Mouse (Mus musculus) layer of hippocampus, adult 9-10 months (tissue): ENCODE measurements around the gene Poldip3.
"Not testable (repeated sequence)": the region's sequence is repeated elsewhere in the genome, so short reads cannot be mapped to it uniquely, and the experiment has no call there.

Source experiments
- DNase-seq: peaks from one replicate; pipeline ENCODE4 v3.0.0; 2022; ENCODE audit warnings: low spot score

Gene Poldip3

DNA sequence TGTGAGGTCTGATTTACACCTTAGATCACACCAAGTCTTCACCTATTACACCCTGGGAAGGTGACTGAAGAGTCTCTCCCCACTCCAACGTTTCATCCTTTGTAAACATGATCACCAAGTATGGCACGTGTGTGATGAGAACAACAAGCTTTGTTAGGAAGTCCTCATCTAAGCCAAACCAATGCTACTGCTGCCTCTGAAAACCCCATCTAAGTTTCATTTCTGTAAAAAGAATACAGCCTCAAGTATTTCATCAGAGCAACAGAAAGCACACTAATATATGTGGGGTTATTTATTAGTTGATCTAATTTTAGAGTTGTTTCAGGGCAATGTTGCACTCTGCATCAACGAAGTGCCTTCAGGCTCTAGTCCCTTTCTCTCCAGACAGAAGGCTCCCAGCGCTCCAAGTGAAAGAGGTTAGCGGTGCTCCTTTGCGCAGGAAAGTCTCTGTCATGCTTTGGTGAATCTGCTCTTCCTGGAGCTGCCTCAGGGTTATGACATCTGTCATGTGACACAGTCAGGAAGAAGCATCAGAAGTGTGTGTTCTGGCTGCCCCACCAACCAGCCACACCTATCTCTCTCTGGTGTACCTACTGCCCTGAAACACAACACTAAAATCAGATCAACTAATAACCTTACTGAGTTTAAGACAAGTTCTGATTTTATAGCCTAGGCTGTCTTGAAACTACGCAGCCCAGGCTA lies 19.5 kb downstream of the Poldip3 start:
- DNase-seq, result no peak

DNA sequence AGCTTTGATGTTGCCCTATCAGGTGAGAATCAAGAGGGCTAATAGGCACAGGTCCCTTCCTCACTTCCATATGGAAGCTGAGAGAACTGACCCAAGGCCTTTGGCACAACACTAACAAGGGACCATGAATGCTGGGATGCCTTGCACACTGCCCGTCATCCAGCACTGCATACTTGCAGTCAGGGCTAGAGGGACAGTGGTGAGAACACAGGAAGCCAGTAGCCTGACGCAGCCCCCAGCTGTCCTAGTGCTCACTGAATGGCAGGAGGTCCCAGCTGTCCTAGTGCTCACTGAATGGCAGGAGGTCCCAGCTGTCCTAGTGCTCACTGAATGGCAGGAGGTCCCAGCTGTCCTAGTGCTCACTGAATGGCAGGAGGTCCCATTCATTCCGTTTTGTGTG lies 22.1 kb downstream of the Poldip3 start:
- not testable (repeated sequence) for DNase-seq

DNA sequence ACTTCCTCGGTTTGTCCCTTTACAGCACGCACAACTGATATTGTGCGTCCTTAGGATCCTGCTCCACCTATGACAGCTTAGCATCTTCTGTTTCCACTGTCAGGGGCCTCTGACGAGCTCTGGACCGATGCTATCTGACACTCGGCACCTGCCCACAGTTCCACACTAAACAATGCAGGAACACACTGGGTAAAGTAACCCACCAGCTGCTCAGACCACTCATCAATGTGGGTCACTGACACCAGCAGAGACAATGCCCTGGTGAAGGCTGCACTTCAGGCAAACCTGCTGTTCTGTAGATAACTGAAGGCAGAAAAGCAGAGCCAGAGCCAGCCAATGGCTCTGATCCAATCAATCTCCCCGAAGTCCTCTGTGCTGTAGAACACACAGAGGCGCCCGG lies 22.6 kb downstream of the Poldip3 start:
- DNase-seq, result no peak

DNA sequence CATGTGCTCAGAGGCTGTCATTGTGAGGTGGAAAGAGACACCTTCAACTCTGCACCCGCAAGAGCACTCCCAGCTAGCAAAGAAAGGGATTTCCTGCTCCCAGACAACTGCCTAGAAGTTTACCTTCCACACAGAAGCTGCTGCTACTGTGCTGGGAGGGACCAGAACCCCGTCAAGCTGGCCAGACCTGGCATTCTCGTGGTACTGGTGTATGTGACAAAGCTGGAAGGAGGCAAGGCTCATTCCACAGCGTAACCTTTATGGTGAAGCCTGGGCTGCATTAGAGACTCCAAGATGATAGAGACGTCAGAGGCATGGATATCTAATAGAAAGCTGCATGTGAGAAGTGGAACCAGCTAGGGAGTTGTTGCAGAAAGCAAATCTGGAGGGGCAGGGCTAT lies 24.6 kb downstream of the Poldip3 start:
- no peak for DNase-seq

GRCm38 (mm10) chr15:83122566-83123145 lies 26.5 kb downstream of the Poldip3 start, which contains the start of gene Rrp7a:
Gene Rrp7a (minus strand): TSS chr15:83122801.
- DNase-seq, result peak; percentile 65

GRCm38 (mm10) chr15:83121709-83122565 lies 27.2 kb downstream of the Poldip3 start:
- no peak for DNase-seq

GRCm38 (mm10) chr15:83118360-83118759 lies 30.8 kb downstream of the Poldip3 start:
- DNase-seq, result no peak

DNA sequence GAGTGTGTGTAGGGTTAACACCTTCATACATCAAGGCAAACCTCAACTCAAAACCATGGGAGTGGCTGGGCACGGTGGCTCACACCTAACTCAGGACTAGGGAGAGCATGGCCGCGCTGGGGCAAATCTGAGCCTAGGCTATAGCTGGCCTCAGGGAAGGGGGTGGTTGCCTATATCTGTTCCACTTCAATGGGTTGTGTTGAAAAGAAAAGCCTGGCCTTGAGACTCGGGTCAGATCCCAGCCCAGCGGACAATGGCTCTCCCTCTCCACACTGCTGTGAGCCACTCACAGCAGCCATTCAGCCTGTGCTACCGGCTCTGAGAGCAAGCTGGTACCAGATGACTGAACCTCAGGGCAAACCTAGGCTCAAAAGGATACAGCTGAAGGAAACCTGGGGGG lies 34.1 kb downstream of the Poldip3 start:
- no peak for DNase-seq

DNA sequence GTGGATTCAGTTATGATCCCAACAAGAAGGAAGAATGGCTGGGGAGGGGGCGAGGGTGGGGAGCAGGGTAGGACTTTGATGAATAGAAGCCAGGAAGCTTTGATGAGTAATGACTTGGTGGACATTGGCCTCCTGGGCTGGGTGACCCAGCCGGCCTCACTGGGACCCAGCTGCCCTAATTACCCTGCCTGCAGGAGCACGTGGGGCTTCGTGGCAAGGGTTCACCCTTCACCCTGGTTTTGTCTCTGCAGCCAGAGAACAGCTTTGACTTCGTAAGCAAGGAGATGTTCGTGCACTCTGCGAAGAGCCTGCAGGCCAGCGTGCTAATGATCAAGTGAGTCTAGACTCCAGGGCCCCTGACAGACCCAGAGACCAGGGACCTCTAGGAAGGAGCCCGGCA lies 35.1 kb downstream of the Poldip3 start:
- no peak for DNase-seq

DNA sequence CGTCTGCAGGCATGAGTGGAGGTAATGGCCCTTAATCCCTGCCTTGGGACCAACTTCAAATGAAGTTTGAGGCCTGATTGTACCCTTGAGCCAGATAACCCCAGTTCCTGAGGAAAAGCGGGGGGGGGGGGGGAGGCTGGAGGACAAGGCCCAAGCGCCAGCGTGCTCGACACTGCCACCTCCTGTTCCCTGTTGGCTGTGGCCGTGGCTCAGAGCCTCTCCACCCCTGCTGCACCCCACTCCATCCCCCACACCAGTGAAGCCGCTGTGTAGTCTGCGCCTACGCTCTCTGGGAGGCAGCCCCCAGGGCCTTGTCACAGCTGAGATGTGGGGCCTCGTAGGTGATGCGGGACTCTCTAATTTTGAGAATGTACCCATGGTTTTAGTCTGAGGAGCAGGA lies 36.3 kb downstream of the Poldip3 start:
- DNase-seq, result no peak

DNA sequence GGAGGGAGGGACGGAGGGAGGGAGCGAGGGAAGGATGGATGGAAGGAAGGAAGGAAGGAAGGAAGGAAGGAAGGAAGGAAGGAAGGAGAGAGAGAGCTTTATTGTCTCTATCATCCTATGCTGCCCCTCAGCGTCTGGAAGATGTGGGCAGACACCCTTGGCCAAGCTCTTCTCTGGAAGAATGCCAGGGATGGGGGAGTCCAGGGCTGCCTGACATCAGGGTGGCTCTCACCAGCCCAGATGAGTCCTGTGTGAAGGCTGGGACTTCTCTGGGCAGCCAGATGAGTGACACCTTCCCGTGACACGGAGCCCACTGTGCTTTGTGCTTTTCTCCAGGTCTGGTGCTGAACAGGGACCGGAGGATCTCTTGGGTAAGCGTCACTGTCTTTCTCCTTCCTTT lies 37.3 kb downstream of the Poldip3 start:
- no peak for DNase-seq

DNA sequence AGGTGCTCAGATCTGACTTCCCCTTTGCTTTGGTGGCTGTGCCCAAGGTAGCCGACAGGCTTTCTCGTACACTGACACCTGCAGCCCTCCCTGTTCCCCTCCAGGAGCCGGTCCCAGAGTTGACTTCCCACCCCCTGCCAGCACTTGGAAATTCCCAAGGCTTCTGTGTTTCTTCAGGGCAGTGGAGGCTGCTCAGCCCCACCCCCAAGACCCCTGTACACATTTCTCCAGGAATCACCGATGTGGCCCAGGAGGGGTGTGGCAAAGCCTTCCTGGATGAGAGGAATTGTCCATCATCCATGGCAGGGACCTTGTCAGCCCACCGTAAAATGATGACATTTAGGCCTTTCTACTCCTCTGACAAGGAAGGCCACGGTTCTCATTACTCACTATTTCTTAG lies 37.9 kb downstream of the Poldip3 start:
- no peak for DNase-seq

DNA sequence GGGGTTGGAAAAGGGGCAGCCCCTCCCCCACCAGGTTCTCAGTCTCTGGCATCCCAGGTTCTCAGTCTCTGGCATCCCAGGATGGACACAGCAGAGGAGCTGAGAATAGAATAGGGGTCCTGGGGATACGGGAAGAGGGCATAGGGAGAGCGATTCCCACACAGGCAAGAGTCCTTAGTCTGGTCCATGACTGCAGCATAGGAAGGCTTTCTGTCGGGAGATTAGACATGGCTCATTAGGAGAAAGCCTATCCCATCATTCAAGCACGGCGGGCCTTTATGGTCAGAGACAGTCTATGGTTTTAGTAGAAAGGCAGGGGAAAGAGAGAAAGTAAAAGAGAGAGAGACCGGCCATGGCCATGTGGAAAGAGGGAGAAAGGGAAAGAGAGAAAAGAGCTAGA lies 41.4 kb downstream of the Poldip3 start:
- no peak for DNase-seq

- DNase-seq, result no peak
These were observed 42.8 kb downstream of the Poldip3 start for GRCm38 (mm10) chr15:83106426-83106825.

DNA sequence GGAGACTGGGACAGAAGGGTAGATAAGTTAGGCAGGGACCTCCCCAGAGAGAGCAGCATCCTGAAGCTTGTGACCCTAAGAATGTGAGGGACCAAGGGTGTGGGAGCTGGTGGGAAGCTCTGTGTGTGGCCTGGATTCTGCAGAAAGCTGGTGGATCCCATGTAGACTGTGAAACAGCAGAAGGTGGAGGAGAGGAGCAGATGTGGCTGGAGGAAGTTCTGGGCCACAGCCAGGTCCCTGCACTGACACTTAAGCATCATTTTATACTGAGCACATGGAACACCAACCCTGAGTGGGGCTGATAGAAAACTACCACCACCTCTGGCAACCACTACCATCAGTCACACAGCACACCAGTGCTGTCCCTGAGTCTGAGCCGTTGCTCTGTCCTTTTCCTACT lies 46.1 kb downstream of the Poldip3 start:
- no peak for DNase-seq

DNA sequence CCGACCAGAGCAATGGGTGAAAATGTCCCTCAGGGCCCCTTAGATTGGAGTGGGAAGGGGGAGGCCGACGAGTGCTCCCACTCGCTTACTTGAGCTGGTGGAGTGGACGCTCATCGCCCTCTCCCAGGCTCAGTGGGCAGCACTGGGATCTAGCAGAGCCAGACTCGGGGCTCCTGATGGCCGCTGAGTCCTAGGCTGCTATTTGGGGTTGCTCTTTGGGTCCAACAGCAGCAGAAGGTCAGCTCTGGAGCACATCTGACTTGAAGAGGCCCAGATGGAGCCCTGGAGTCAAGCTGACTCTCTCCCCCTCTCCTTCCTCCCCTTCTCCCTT lies 48.9 kb downstream of the Poldip3 start:
- no peak for DNase-seq

- DNase-seq, result no peak
These were observed 49.5 kb downstream of the Poldip3 start for GRCm38 (mm10) chr15:83099533-83100331.

GRCm38 (mm10) chr15:83095950-83096349 lies 53.2 kb downstream of the Poldip3 start:
- DNase-seq, result no peak

- DNase-seq, result no peak
These were observed 55.5 kb downstream of the Poldip3 start for GRCm38 (mm10) chr15:83093687-83094086.

DNA sequence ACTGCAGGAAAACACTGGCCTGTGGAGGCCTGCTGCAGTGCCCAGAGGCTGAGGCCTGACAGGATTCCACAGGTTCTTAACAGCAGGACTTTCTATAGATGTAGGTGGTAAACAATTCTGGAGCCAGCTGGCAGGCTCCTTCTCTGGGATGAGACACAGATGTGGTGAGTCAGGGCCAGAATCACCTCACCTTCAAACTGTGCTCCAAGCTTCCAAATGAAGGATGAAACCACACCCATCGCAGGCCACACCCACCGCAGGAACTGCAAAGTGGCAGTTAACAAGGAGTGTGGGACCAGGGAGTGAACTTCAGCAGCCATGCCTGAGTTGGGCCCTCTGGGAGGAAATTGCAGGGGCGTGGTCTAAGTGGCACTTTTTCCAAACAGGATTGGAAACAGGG lies 58.3 kb downstream of the Poldip3 start:
- DNase-seq, result no peak

DNA sequence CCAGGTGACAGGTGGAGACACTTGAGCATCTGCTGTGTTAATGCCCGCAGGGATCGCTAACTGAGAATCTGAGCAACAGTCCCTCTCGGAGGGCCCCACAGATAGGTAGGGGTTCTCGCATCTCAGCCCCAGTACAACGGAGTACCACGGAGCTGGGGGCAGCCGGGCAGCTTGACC lies 59.9 kb downstream of the Poldip3 start, which contains the start of gene Serhl:
Gene Serhl, plus strand, starts transcription at position 78 of the 177 bp plus-strand sequence.
- no peak for DNase-seq

DNA sequence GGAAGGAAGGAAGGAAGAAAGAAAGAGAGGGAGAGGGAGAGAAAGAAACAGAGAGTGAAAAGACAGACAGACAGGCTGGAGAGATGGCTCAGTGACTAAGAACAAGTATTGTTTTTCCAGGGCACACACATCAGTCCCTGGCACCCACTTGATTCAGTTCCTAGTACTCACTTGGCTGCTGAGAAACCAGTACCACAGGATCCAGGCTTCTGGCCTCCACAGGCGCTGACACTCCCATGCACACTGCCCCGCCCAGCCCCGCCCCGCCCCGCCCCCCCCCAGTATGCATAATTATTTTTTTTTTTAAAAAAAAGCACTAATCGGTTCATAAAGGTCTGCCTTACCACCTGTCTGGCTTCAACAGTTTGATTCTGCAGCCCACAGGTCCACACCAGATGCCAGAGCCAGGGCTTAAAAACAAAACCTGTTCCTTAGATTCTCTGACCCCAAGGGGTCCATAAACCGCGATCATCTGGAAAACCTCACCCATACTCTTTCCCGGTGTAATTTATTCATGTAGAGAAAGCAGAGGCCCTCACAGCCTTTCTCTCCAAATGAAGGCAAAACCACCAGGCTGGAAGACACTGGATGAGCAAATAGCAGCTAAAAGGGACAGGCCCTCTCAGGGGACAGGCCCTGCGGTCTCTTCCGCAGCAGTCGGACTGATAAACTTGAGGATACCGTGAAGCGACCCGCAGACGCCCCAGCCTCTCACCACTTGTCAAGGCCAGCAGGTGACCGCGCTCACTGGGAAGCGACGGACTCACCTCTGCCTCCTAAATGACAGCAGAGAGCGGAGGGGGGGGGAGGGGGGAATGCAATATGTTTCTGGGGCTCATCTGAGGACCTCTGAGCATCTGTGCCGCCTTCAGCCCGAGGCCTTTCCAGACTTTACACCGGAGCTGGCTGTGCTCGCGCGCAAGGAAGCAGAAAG lies 60.4 kb downstream of the Poldip3 start:
- DNase-seq, result no peak
